Mouse (Mus musculus) heart, embryonic 11.5 days (tissue): ENCODE results near the gene Lig1. TPM values are rescaled to one million over a fixed set of nuclear protein-coding genes. Genes with fewer than 3 reads are reported as not detected.

Source experiments
- ATAC-seq: fragments of 200-750 bp; cut with Nextera tagmentation; replicated peaks from 2 replicates; pipeline ENCODE4 v1.8.0; 2017; ENCODE audit warnings: moderate library complexity; ENCODE audit not compliant: insufficient number of reproducible peaks, low FRiP score, low TSS enrichment
- H3K27ac ChIP-seq: fragments of 300-500 bp; sonication (generic); 2 replicates; pipeline ENCODE4 v1.5.1; 2014; ENCODE audit warnings: mild to moderate bottlenecking, low read depth, low read length
- H3K27me3 ChIP-seq: fragments of 300-500 bp; sonication (generic); 2 replicates; pipeline ENCODE4 v1.6.1; 2014; ENCODE audit warnings: mild to moderate bottlenecking, low read length, mixed read lengths; ENCODE audit not compliant: control insufficient read depth, insufficient read depth
- H3K36me3 ChIP-seq: fragments of 300-500 bp; sonication (generic); 2 replicates; pipeline ENCODE4 v1.6.1; 2014; ENCODE audit warnings: mild to moderate bottlenecking, low read length, moderate library complexity, mixed read lengths; ENCODE audit not compliant: control insufficient read depth, insufficient read depth
- H3K4me1 ChIP-seq: fragments of 300-500 bp; sonication (generic); 2 replicates; pipeline ENCODE4 v1.6.1; 2014; ENCODE audit warnings: low read length; ENCODE audit not compliant: control insufficient read depth, insufficient read depth
- H3K4me2 ChIP-seq: fragments of 300-500 bp; sonication (generic); 2 replicates; pipeline ENCODE4 v1.6.1; 2014; ENCODE audit warnings: mild to moderate bottlenecking, moderate library complexity
- H3K4me3 ChIP-seq: fragments of 300-500 bp; sonication (generic); 2 replicates; pipeline ENCODE4 v1.5.1; 2014; ENCODE audit warnings: low read depth, low read length
- H3K9ac ChIP-seq: fragments of 300-500 bp; sonication (generic); 2 replicates; pipeline ENCODE4 v1.6.1; 2014; ENCODE audit warnings: mild to moderate bottlenecking, low read depth, low read length, moderate library complexity
- H3K9me3 ChIP-seq: fragments of 300-500 bp; sonication (generic); replicated peaks from 2 replicates; pipeline ENCODE4 v1.6.1; 2016; ENCODE audit warnings: low read length; ENCODE audit not compliant: control insufficient read depth
- WGBS: fragments of 180-500 bp; shearing (Covaris S2); extraction: QIAGEN DNeasy Blood & Tissue Kit; methylation state at CpG from one replicate; pipeline ENCODE4 v1.1.7; 2014; ENCODE audit not compliant: insufficient replicate concordance; 5-methylcytosine and 5-hydroxymethylcytosine counted together
- polyA plus RNA-seq: library from polyadenylated mRNA; unstranded; fragments of >200 nt; fragmentation: Nextera tagmentation; extraction: Ambion mirVana; gene quantifications from 2 replicates; pipeline ENCODE4 v1.2.1, GENCODE M21; 2014

Lig1 gene
- polyA plus RNA-seq, 1 experiment from 2014 or later: 95.3 TPM

GRCm38 (mm10) chr7:13324316-13324715, 47.2 kb downstream of the Lig1 start, which contains the start of gene Pla2g4c:
Pla2g4c (plus strand) TSS chr7:13324655.
- no peak within 1 kb of the TSS for H3K27ac ChIP-seq
- H3K4me2 ChIP-seq: no peak within 1 kb of the TSS
- H3K9ac ChIP-seq: no peak within 1 kb of the TSS
- 84% methylated on average over 2 of the region's 2 CpGs for WGBS
- no peaks in the 10 kb centered on the region for H3K4me1 ChIP-seq
- H3K4me3 ChIP-seq: no peak within 1 kb of the TSS
- ATAC-seq: no peak
- H3K36me3 ChIP-seq: no peaks in the 10 kb centered on the region
- H3K9me3 ChIP-seq: no peaks in the 10 kb centered on the region
- no peaks in the 10 kb centered on the region for H3K27me3 ChIP-seq

- no peak overlapping the region for H3K27ac ChIP-seq
- H3K9ac ChIP-seq: no peak overlapping the region
- ATAC-seq: no peak
- H3K9me3 ChIP-seq: no peaks in the 10 kb centered on the region
- no peaks in the 10 kb centered on the region for H3K36me3 ChIP-seq
- H3K4me1 ChIP-seq: no peaks in the 10 kb centered on the region
- no peak overlapping the region for H3K4me3 ChIP-seq
- no peak overlapping the region for H3K4me2 ChIP-seq
- 94% methylated on average over 2 of the region's 2 CpGs for WGBS
- H3K27me3 ChIP-seq: no peaks in the 10 kb centered on the region
Measured at GRCm38 (mm10) chr7:13330575-13330974, 53.5 kb downstream of the Lig1 start.

- peaks cover 20% of the 10 kb centered on the region for H3K36me3 ChIP-seq
- no peaks in the 10 kb centered on the region for H3K9me3 ChIP-seq
- no peak overlapping the region for H3K27ac ChIP-seq
- no peaks in the 10 kb centered on the region for H3K27me3 ChIP-seq
- no peak for ATAC-seq
- no peak overlapping the region for H3K4me3 ChIP-seq
- no peaks in the 10 kb centered on the region for H3K4me1 ChIP-seq
- H3K9ac ChIP-seq: no peak overlapping the region
- no peak overlapping the region for H3K4me2 ChIP-seq
Measured at GRCm38 (mm10) chr7:13355943-13356342, 78.9 kb downstream of the Lig1 start.

Other genes with a start within 250 kb of the Lig1 start
- 148 and 149 TPM in 2 replicates for gene Chmp2a, start 242.5 kb upstream of the Lig1 start, polyA plus RNA-seq
- 172 and 174 TPM in 2 replicates for gene Ube2m, start 239.0 kb upstream of the Lig1 start, polyA plus RNA-seq
- 1.5 and 1.7 TPM in 2 replicates for gene Mzf1, start 222.5 kb upstream of the Lig1 start, polyA plus RNA-seq
- not detected in 2 replicates for gene Vmn1r85, start 182.1 kb upstream of the Lig1 start, polyA plus RNA-seq
- gene Vmn1r86, start 157.4 kb upstream of the Lig1 start, polyA plus RNA-seq: not detected in 2 replicates
- not detected in 2 replicates for gene Vmn1r87, start 137.1 kb upstream of the Lig1 start, polyA plus RNA-seq
- not detected in 2 replicates for gene Vmn1r88, start 117.7 kb upstream of the Lig1 start, polyA plus RNA-seq
- not detected in 2 replicates for gene Vmn1r89, start 64.3 kb upstream of the Lig1 start, polyA plus RNA-seq
- 3.4 and 6.3 TPM in 2 replicates for gene Zswim9, start 1.4 kb downstream of the Lig1 start, polyA plus RNA-seq
- gene Pla2g4c, start 47.4 kb downstream of the Lig1 start, polyA plus RNA-seq: 0.73 and 1.4 TPM in 2 replicates
- gene Cabp5, start 120.8 kb downstream of the Lig1 start, polyA plus RNA-seq: not detected in 2 replicates
- gene Bsph1, start 173.6 kb downstream of the Lig1 start, polyA plus RNA-seq: not detected in 2 replicates